Mouse (Mus musculus) cerebellum, adult 2 months (tissue): ENCODE measurements around the gene Cbarp. TPM values are rescaled to one million over a fixed set of nuclear protein-coding genes. Genes with fewer than 3 reads are reported as not detected.

Experiments used
- DNase-seq, 2 experiments: peaks; one replicate each; pipeline ENCODE4 v3.0.0; 2021
- H3K27ac ChIP-seq: fragments of 200-500 bp; 2 replicates; pipeline ENCODE4 v1.5.1; 2012; ENCODE audit warnings: low read length, control low read depth, inconsistent platforms; ENCODE audit not compliant: insufficient read depth
- H3K27me3 ChIP-seq: fragments of 200-500 bp; 2 replicates; pipeline ENCODE4 v1.6.1; 2012; ENCODE audit warnings: inconsistent platforms, mild to moderate bottlenecking, low read length, moderate library complexity; ENCODE audit not compliant: control insufficient read depth, insufficient read depth
- H3K4me1 ChIP-seq: fragments of 200-500 bp; 2 replicates; pipeline ENCODE4 v1.6.1; 2011; ENCODE audit warnings: low read length; ENCODE audit not compliant: control insufficient read depth, insufficient read depth
- H3K4me3 ChIP-seq: fragments of 200-500 bp; replicated peaks from 2 replicates; pipeline ENCODE3; 2011; ENCODE audit warnings: mild to moderate bottlenecking, low read depth, low read length, control low read depth; ENCODE audit not compliant: insufficient read depth
- CTCF ChIP-seq: fragments of 200-500 bp; IDR thresholded peaks from 2 replicates; pipeline ENCODE4 v1.5.1; 2011; ENCODE audit warnings: low read depth, mild to moderate bottlenecking, control low read depth, low read length, moderate library complexity, borderline replicate concordance; ENCODE audit not compliant: insufficient read depth
- POLR2A ChIP-seq: fragments of 200-500 bp; IDR thresholded peaks from 2 replicates; pipeline ENCODE4 v1.6.1; 2011; ENCODE audit warnings: low read length, control low read depth, borderline replicate concordance; ENCODE audit not compliant: insufficient read depth
- WGBS: fragments of 180-500 bp; shearing (Covaris S2); methylation state at CpG from one replicate; pipeline ENCODE4 v1.1.7; 2018; 5-methylcytosine and 5-hydroxymethylcytosine counted together
- polyA plus RNA-seq: library from polyadenylated mRNA; depleted of rRNA; stranded (reverse); fragments of >200 nt; gene quantifications from 2 replicates; pipeline ENCODE4 v1.2.3, GENCODE M21; 2012; rRNA removed

Cbarp gene
- 147 and 151 TPM in 2 replicates for polyA plus RNA-seq

DNA sequence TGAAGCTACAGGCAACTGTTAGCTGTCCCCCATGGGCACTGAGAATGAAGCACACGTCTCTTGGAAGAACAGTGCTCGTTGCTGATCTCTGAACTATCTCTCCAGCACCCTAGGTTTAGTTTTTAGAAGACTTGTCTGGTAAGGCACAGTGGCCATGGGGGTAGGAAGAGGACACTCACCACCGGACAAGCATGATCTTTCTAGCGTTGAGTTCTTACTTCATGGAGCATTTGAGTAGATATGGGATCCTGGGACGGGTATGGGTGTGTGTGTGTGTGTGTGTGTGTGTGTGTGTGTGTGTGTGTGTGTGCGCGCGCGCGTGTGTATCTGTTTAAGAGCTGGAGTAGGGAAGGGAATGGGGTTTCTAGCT, at the start of gene Cbarp:
TSS of gene Cbarp (minus strand) at position 170 of the 370 bp plus-strand sequence.
- Histone ChIP-seq H3K27ac (peak within 1 kb of the TSS; percentile 97), H3K4me3 (peak within 1 kb of the TSS; percentile 61), H3K4me1 (peaks cover 21% of the 10 kb centered on the region), H3K27me3 (no peaks in the 10 kb centered on the region)
- 67% methylated on average over 10 of the region's 10 CpGs for WGBS
- no peak for TF ChIP-seq CTCF
- no peak for DNase-seq

DNA sequence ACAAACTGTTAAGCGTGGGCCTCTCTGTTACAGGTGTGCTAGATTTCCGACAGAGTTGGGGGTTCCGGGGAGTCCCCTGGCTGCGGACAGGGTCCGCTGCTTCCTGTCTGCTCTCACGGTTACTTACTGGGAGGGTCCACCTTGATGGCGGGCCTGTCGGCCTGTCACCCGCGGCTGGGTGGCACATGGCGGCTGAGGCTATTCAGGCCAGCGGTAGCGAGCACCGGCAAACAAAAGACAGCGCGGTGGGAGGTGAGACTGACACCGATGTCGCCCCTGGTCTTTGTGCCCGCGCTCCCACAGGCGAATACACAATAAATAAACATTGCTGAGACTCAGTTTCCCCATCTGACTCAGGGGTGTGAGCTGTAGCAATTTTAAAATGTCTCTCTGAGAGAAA, 49.4 kb upstream of the Cbarp start:
- no peak for DNase-seq
- Histone ChIP-seq H3K4me3 (no peak overlapping the region), H3K27me3 (no peaks in the 10 kb centered on the region), H3K27ac (no peak overlapping the region), H3K4me1 (no peaks in the 10 kb centered on the region)
- TF ChIP-seq CTCF (no peak), POLR2A (no peak)
- 42% methylated on average over 21 of the region's 21 CpGs for WGBS

DNA sequence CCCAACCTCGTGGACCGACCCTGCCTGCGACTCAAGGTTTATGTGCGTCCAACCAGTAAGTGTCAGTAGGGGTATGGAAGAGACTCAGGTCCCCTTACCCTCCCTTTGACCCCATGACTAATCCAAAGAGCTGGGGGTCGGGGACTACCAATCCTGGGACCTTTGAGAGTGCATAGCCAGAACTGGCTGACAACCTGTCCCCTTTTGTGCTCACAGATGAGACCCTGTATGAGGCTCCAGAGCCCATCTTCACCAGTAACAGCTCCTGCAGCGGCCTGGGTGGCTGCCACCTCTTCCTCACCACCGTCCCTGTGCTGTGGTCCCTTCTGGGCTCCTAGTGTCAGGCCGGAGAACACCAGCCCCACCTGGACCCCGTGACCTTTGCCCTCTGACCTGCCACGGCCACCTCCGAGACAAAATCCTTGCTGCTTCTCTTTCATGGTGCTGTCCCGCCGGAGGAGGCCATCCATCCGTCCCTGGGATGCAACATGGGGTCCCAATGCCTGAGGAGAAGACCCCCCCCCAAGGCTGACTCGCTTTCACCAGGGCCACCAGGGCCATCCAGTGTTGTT, 47.9 kb upstream of the Cbarp start:
- no peak for DNase-seq
- no peak for TF ChIP-seq POLR2A
- no peak for TF ChIP-seq CTCF
- Histone ChIP-seq H3K4me1 (no peaks in the 10 kb centered on the region), H3K27me3 (no peaks in the 10 kb centered on the region), H3K4me3 (no peak overlapping the region), H3K27ac (no peak overlapping the region)
- 70% methylated on average over 15 of the region's 15 CpGs for WGBS

DNA sequence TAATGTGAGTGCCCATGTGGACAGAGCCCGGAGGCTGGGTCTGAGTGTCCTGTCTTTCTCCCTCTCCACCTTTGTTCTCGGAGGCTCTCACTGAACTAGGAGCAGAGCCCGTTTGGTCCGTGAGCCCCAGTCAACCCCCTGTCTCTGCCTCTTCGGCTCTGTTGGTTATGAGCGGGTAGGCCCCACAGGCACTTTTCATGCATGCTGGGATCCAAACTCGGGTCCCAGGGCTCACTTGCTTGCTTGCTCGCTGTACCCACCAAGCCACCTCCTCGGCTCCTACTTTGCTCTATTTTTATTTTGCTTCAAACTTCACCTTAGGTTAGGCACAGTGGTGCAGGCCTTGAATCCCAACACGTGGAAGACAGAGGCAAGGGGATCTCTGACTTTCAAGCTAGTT, 47.1 kb upstream of the Cbarp start:
- no peaks in the 10 kb centered on the region for H3K27me3 ChIP-seq
- DNase-seq = no peak
- 85% methylated on average over 10 of the region's 10 CpGs for WGBS

DNA sequence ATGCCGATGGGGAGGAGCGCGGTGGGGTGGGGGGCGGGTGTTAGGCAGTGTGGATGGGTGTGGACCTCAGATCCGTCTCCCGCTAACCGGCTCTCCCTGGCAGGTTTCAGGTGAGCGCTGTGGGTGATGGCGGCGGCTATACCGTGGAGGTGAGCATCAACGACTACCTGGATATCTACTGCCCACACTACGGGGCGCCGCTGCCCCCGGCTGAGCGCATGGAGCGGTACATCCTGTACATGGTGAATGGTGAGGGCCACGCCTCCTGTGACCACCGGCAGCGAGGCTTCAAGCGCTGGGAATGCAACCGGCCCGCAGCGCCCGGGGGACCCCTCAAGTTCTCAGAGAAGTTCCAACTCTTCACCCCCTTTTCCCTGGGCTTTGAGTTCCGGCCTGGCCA, 46.0 kb upstream of the Cbarp start:
- Histone ChIP-seq H3K27me3 (no peaks in the 10 kb centered on the region), H3K4me1 (no peaks in the 10 kb centered on the region), H3K27ac (no peak overlapping the region), H3K4me3 (no peak overlapping the region)
- 66% methylated on average over 27 of the region's 27 CpGs for WGBS
- TF ChIP-seq CTCF (no peak), POLR2A (no peak)
- DNase-seq = no peak

More for the DNA sequence above, 47.1 kb upstream of the Cbarp start:
- Histone ChIP-seq H3K4me3 (no peak overlapping the region), H3K4me1 (no peaks in the 10 kb centered on the region), H3K27ac (no peak overlapping the region)
- no peak for TF ChIP-seq POLR2A
- TF ChIP-seq CTCF = no peak

DNA sequence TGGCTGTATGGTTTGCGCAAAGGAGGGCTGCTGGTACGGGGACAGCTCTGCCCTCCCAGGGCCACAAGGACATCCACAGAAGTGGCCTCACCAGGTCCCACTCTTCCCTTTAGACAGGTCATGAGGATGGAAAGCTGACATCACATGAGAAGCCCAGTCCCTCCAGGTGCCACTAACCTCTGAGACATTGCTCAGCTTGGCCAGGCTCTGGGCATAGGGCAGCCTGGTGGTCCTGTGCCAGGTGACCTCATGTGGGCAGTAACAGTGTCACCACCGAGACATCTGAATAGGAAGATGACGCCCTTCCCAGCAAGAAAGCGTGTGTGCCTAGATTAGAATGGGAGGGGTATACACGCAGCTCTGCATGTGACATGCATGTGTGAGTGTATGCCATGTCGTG, 41.9 kb upstream of the Cbarp start:
- WGBS = 88% methylated on average over 7 of the region's 7 CpGs
- Histone ChIP-seq H3K4me3 (no peak overlapping the region), H3K27ac (no peak overlapping the region), H3K4me1 (peaks cover 12% of the 10 kb centered on the region), H3K27me3 (no peaks in the 10 kb centered on the region)
- DNase-seq = no peak
- no peak for TF ChIP-seq POLR2A
- no peak for TF ChIP-seq CTCF

DNA sequence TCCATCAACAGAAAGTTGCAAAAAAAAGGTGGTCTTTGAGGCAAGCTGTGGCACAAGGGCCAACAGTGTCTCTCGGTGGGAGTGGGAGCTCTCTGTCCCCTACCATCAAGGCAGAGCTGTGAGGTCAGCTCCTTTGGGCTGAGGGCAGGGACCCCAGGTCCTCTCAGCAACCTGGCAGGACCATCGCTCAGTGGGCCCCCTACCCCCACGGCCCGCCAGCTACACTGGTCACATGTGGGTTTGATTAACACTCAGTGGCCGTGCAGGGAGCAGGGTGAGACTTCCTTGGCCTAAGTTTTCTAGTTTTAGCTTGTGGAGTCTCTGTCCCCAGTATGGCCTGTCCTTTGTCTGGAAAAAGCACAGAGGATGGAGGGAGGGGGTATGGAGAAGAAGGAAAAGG, 40.2 kb upstream of the Cbarp start:
- Histone ChIP-seq H3K27me3 (no peaks in the 10 kb centered on the region), H3K4me1 (peaks cover 12% of the 10 kb centered on the region), H3K4me3 (no peak overlapping the region), H3K27ac (no peak overlapping the region)
- WGBS = 43% methylated on average over 5 of the region's 5 CpGs
- no peak for TF ChIP-seq CTCF
- TF ChIP-seq POLR2A = no peak
- DNase-seq = no peak

DNA sequence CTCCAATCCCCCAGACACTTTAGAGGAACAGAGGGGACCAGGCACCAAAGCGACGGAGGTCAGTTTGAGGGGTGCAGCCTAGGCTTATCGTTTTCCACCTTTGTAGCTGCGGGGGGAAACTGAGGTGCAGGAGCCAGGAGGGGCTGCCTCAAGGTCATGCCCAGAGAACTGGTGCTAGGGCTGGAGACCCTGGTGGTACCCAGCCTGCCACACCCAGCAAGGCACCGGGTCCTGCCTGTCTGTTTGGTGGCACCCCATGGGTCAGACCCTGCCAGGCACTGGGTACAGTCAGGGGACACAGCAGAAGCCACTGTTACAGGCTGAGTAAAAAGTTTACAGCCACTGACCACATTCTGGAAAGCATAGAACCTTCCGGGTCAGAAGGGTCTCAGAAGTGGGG, 39.7 kb upstream of the Cbarp start:
- TF ChIP-seq POLR2A = no peak
- TF ChIP-seq CTCF = no peak
- peak overlapping the region; percentile 81 for H3K4me3 ChIP-seq
- 39% methylated on average over 6 of the region's 6 CpGs for WGBS
- H3K4me1 ChIP-seq = peaks cover 12% of the 10 kb centered on the region
- H3K27me3 ChIP-seq = no peaks in the 10 kb centered on the region
- H3K27ac ChIP-seq = no peak overlapping the region
- DNase-seq = peak in 1 of 2 experiments; percentile 32

DNA sequence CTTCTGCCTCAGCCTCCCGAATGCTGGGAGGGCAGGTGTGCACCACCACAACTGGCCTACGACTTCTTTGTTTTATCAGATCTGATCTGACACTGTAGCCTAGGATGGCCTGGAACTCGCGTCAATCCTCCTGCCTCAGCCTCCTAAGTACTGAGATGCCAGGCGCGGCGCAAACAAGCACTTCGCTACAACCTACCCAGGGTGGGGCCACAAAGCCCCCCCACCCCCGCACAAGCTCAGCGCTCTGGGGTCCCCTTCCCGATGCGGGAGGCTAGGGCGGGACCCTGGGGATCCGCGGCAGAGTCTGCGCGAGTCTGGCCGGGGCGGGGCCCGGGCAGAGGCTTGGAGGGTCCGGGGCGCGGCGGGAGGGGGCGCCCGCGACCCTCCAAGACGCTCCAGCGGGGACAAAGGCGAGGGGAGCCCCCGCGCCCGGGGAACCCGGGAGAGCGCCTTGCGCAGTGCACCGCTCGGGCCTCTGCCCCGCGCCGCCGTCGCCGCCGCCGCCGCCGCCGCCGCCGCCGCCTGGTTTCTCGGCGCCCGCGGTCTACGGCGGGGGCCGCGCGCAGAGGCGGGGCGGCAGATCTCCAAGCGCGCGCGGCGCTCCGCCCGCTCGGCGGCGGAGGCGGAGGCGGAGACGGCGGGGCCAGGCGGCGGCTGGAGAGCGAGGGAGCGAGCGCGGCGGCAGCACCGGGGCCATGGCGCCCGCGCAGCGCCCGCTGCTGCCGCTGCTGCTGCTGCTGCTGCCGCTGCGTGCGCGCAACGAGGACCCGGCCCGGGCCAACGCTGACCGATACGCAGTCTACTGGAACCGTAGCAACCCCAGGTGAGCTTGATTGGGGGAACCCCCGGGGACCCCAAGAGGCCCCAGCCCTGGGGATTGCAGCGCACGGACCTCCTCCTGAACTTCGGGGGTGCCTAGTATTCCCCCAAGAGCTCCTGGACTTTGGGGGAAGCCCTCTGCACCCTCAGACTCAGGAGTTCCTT, 38.7 kb upstream of the Cbarp start, which contains the start of gene Efna2:
TSS of gene Efna2 (plus strand) at position 415 of the 984 bp plus-strand sequence.
- peak; percentile 68 to 74 for DNase-seq
- Histone ChIP-seq H3K4me3 (peak within 1 kb of the TSS; percentile 81), H3K4me1 (peaks cover 12% of the 10 kb centered on the region), H3K27ac (peak within 1 kb of the TSS; percentile 77), H3K27me3 (no peaks in the 10 kb centered on the region)
- TF ChIP-seq POLR2A (peak; percentile 37; the same call in 1 of the 2 replicates), CTCF (no peak)
- WGBS = 2% methylated on average over 98 of the region's 106 CpGs
